Mouse (Mus musculus) bone marrow, adult 2 months (tissue): ENCODE results near the gene Fgfr2.

Source experiments
- CTCF ChIP-seq: fragments of 200-500 bp; IDR thresholded peaks from 2 replicates; pipeline ENCODE4 v1.5.1; 2011; ENCODE audit warnings: low read length, control low read depth; ENCODE audit not compliant: control insufficient read depth, insufficient read depth
- POLR2A ChIP-seq: fragments of 200-500 bp; IDR thresholded peaks from 2 replicates; pipeline ENCODE4 v1.6.1; 2011; ENCODE audit warnings: low read depth, mild to moderate bottlenecking, control low read depth, low read length, borderline replicate concordance; ENCODE audit not compliant: control insufficient read depth

DNA sequence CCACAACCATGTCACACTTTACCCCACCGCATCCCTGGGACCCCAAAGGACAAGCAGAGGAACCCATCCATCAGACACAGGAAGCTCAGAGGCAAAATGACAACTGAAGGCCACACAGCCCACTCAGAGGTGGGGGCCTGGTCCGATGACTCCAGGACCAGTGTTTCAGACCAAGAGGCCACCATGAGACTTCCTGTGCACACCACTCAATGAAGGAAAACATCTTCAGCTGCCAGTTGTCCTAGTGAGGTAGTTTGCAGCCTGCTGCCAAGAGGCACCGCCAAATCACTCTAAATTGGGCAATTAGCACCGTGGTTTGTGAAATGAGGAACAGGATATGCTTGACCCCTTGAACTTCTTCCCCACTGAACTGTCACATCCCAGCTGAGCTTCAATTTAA is 764.4 kb downstream of the Fgfr2 start:
- no peak for TF ChIP-seq POLR2A
- TF ChIP-seq CTCF = no peak
